Mouse (Mus musculus) right cerebral cortex, postnatal 14 days (tissue): ENCODE measurements around the gene Dnajb14.
"Not testable (repeated sequence)": the region's sequence is repeated elsewhere in the genome, so short reads cannot be mapped to it uniquely, and the experiment has no call there.

ENCODE experiments used
- DNase-seq: peaks from one replicate; pipeline ENCODE4 v3.0.0; 2022

Gene Dnajb14

DNA sequence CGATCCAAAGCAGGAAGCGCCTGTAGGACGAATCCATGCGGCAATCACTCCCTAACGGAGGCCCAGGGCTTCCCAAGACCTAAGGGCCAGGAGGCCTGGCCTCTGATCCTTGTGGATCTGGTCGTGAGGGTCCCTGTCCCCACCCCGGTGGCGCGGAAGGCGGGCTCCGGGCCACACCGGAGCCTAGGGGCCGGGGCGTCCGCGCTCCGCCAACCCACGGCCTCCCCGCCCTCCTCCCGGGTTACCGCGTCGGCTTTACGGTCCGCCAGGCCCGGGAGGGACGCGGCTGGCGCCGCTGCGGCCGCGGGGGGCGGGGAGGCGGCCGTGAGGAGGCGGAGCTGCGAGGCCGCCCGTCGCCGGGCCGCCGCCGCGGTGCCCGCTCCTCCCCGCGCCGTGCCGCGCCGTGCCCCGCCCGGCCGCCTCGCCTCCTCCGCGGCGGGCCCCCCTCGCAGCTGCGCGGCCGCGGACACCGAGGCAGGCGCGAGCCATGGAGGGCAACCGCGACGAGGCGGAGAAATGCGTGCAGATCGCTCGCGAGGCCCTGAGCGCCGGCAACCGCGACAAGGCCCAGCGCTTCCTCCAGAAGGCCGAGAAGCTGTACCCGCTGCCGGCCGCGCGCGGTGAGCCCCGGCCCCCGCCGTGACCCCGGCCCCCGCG lies at the start of gene Dnajb14:
Gene Dnajb14 (plus strand): TSS at position 239 of the 657 bp plus-strand sequence.
- DNase-seq: peak; percentile 59

GRCm38 (mm10) chr3:137818713-137819112 lies 48.8 kb upstream of the Dnajb14 start:
- DNase-seq: no peak

GRCm38 (mm10) chr3:137820688-137821467 lies 46.6 kb upstream of the Dnajb14 start:
- DNase-seq: no peak

DNA sequence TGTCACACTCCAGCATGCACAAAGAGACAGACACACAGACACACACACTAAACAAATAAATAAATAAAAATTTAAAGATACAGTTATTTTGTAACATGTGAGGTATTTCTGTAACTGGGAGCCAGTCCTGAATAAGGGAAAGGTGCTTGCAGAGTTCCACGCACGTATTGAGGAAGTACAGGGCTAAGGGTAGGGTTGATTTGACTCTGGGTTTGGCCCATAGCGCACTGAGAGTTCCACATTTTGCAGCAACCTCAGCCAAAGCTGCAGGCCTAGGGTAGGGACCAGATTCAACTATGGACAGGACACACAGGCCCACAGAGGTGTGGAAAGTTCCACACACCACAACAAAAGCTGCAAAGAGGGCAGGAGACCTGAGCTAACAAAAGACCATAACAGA lies 44.2 kb upstream of the Dnajb14 start:
- no peak for DNase-seq

DNA sequence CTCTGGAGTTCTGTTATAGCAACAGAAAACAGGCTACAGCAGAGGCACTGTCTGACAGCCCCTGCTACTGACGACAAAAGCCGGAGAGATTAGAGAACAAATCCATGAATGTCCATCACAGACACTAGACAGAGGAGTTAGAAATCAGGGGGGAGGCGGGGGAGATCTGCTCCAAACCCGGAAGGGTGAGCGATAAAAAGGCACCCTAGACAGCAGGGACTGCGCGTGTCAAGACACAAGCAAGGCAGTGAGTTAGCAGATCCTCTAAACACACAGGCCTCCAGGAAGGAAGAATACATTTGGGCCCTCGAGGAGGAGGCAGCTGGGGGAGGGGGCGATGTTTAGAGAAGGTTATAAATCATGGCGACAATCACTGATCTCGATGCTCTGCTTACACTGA lies 39.8 kb upstream of the Dnajb14 start:
- DNase-seq: no peak

GRCm38 (mm10) chr3:137831156-137831555 lies 36.3 kb upstream of the Dnajb14 start:
- no peak for DNase-seq

- no peak for DNase-seq
Measured at GRCm38 (mm10) chr3:137833128-137833527, 34.3 kb upstream of the Dnajb14 start.

- no peak for DNase-seq
Measured at GRCm38 (mm10) chr3:137833698-137834097, 33.8 kb upstream of the Dnajb14 start.

GRCm38 (mm10) chr3:137836543-137836942 lies 30.9 kb upstream of the Dnajb14 start:
- no peak for DNase-seq

GRCm38 (mm10) chr3:137838160-137838559 lies 29.3 kb upstream of the Dnajb14 start:
- DNase-seq: no peak

DNA sequence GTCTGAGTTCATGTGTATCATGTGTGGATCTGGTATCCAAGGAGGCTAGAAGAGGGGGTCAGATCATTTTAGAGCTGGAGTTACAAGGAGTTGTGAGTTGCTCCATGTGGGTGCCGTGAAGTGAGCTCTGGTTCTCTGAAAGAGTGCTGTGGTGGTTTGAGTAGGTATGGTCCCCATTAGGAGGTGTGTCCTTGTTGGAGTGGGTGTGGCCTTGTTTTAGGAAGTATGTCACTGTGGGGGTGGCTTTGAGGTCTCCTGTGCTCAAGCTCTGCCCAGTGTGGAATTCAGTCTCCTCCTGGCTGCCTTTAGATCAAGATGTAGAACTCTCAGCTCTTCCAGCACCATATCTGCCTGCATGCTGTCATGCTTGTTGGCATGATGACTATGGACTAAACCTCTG lies 24.5 kb upstream of the Dnajb14 start:
- no peak for DNase-seq

- no peak for DNase-seq
Measured at GRCm38 (mm10) chr3:137844263-137844662, 23.2 kb upstream of the Dnajb14 start.

GRCm38 (mm10) chr3:137846552-137846951 lies 20.9 kb upstream of the Dnajb14 start:
- DNase-seq: no peak

GRCm38 (mm10) chr3:137848354-137848753 lies 19.1 kb upstream of the Dnajb14 start:
- no peak for DNase-seq

GRCm38 (mm10) chr3:137849697-137850096 lies 17.8 kb upstream of the Dnajb14 start:
- DNase-seq: no peak

- no peak for DNase-seq
Measured at GRCm38 (mm10) chr3:137851196-137851595, 16.3 kb upstream of the Dnajb14 start.

GRCm38 (mm10) chr3:137853011-137853410 lies 14.5 kb upstream of the Dnajb14 start:
- not testable (repeated sequence) for DNase-seq

GRCm38 (mm10) chr3:137855328-137855727 lies 12.1 kb upstream of the Dnajb14 start:
- no peak for DNase-seq

- no peak for DNase-seq
Measured at GRCm38 (mm10) chr3:137856061-137856460, 11.4 kb upstream of the Dnajb14 start.

- DNase-seq: no peak
Measured at GRCm38 (mm10) chr3:137860394-137861170, 6.9 kb upstream of the Dnajb14 start.

- no peak for DNase-seq
Measured at GRCm38 (mm10) chr3:137861436-137861835, 6.0 kb upstream of the Dnajb14 start.

GRCm38 (mm10) chr3:137862600-137862999 lies 4.9 kb upstream of the Dnajb14 start:
- DNase-seq: no peak

- DNase-seq: no peak
Measured at GRCm38 (mm10) chr3:137863330-137864123, 3.9 kb upstream of the Dnajb14 start.
